Mouse (Mus musculus) kidney, adult 2 months (tissue): ENCODE data around the gene Smarcd1.
A peak's percentile ranks its signal among the peaks of the same experiment; 100 is the strongest.

Experiments
- CTCF ChIP-seq: fragments of 200-500 bp; conservative IDR thresholded peaks from 2 replicates; pipeline ENCODE4 v1.5.1; 2011; ENCODE audit warnings: low read depth, mild to moderate bottlenecking, control low read depth, low read length, moderate library complexity, mixed read lengths; ENCODE audit not compliant: insufficient read depth, insufficient read length
- POLR2A ChIP-seq: fragments of 200-500 bp; IDR thresholded peaks from one replicate; pipeline ENCODE4 v1.6.1; 2011; ENCODE audit warnings: low read depth, low read length, control low read depth

DNA sequence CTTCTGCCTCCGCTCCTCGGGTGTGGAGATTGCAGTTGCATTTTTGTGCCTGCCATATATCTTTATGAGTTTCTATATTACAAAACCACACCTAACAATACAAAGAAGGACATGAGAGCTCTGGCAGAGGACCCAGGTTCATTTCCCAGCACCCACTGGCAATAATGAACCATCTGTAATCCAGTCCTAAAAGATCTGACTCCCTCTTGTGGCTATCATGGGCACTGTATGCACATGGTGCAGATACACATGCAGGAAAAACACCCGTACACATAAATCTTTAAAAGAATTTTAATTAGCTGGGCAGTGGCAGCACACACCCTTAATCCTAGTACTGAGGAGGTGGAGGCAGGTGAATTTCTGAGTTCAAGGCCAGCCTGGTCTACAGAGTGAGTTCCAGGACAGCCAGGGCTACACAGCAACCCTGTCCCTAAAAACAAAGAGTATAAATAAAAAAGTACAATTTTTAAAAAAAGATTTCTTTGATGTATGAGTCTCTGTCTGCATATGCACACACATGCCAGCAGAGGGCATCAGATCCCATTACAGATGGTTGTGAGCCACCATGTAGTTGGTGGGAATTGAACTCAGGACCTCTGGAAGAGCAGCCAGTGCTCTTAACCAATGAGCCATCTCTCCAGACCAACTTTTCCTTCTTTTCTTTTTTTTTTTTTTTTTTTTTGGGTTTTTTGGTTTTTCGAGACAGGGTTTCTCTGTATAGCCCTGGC lies 27.3 kb downstream of the Smarcd1 start:
- TF ChIP-seq CTCF (0 out of 2 replicates have a peak, but pooled peaks have one; percentile 22), POLR2A (no peak)
